Mouse (Mus musculus) neural tube, embryonic 15.5 days (tissue): ENCODE measurements around the gene Pcnx3. TPM values are rescaled to one million over a fixed set of nuclear protein-coding genes. Genes with fewer than 3 reads are reported as not detected.
A peak's percentile ranks its signal among the peaks of the same experiment; 100 is the strongest.
"Not testable (repeated sequence)": the region's sequence is repeated elsewhere in the genome, so short reads cannot be mapped to it uniquely, and the experiment has no call there.

ENCODE experiments used
- ATAC-seq: fragments of 200-750 bp; cut with Nextera tagmentation; 2 replicates; pipeline ENCODE4 v1.8.0; 2017; ENCODE audit warnings: mild to moderate bottlenecking, moderate TSS enrichment, moderate library complexity; ENCODE audit not compliant: low FRiP score
- H3K27ac ChIP-seq: fragments of 300-500 bp; sonication (generic); replicated peaks from 2 replicates; pipeline ENCODE4 v1.5.1; 2015; ENCODE audit warnings: mild to moderate bottlenecking, inconsistent platforms
- H3K27me3 ChIP-seq: fragments of 300-500 bp; sonication (generic); replicated peaks from 2 replicates; pipeline ENCODE4 v1.6.1; 2015; ENCODE audit warnings: inconsistent platforms
- H3K36me3 ChIP-seq: fragments of 300-500 bp; sonication (generic); 2 replicates; pipeline ENCODE4 v1.6.1; 2015; ENCODE audit warnings: inconsistent platforms
- H3K4me1 ChIP-seq: fragments of 300-500 bp; sonication (generic); 2 replicates; pipeline ENCODE4 v1.6.1; 2015; ENCODE audit warnings: inconsistent platforms
- H3K4me2 ChIP-seq: fragments of 300-500 bp; sonication (generic); 2 replicates; pipeline ENCODE4 v1.6.1; 2015; ENCODE audit warnings: inconsistent platforms, mild to moderate bottlenecking, moderate library complexity
- H3K4me3 ChIP-seq: fragments of 300-500 bp; sonication (generic); replicated peaks from 2 replicates; pipeline ENCODE4 v1.5.1; 2015; ENCODE audit warnings: mild to moderate bottlenecking, inconsistent platforms
- H3K9ac ChIP-seq: fragments of 300-500 bp; sonication (generic); replicated peaks from 2 replicates; pipeline ENCODE4 v1.6.1; 2015; ENCODE audit warnings: mild to moderate bottlenecking, inconsistent platforms
- H3K9me3 ChIP-seq: fragments of 300-500 bp; sonication (generic); replicated peaks from 2 replicates; pipeline ENCODE4 v1.6.1; 2016; ENCODE audit warnings: inconsistent platforms
- WGBS: fragments of 180-500 bp; shearing (Covaris S2); methylation state at CpG from one replicate; pipeline ENCODE4 v1.1.7; 2015; ENCODE audit warnings: mixed read lengths; 5-methylcytosine and 5-hydroxymethylcytosine counted together
- polyA plus RNA-seq: library from polyadenylated mRNA; unstranded; fragments of >200 nt; fragmentation: Nextera tagmentation; extraction: Ambion mirVana; gene quantifications from 2 replicates; pipeline ENCODE4 v1.2.1, GENCODE M21; 2015

Gene Pcnx3
- polyA plus RNA-seq, 1 experiment from 2014 or later, result 23.4 TPM

DNA sequence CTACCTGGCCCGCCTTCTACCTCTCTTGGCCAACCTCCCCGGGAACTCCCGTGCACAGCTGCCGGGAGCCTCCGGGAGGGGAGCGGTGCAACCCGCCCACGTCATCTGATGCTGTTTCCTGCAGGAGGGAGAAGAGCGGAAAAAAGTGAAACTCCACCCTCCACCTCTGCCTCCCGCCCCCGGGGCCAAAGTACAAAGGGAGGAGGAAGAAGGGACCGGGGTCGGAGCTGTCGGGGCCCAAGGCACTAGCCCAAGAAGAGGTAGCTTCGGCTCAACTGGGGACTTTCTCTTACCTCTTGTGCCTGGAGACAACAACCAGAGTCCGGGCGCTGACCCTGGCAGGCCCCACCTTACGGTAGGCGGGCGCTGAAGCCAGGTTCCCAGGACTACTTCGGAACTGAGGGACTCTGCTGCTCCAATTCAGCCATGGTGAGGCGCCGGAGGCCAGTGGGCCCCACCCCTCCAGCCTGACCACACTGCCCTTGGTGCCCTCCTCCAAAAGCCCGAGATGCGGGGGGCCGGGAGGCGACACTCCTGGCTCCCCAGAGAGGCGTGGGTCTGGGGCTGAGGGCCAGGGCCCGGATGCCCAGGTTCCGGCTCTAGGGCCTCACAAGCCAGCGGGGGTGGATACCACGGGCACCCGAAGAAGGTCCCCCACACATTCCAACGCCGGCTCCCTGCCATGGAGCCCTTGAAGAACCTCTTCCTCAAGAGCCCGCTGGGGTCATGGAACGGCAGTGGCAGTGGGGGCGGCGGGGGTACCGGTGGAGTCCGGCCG, 1.0 kb upstream of the Pcnx3 start:
- Histone ChIP-seq H3K4me2 (peak overlapping the region; percentile 95), H3K9ac (peak overlapping the region; percentile 77), H3K9me3 (no peaks in the 10 kb centered on the region), H3K27ac (peak overlapping the region; percentile 91), H3K36me3 (peaks cover 37% of the 10 kb centered on the region), H3K4me3 (peak overlapping the region; percentile 86), H3K4me1 (peaks cover 60% of the 10 kb centered on the region), H3K27me3 (no peaks in the 10 kb centered on the region)
- WGBS, result 11% methylated on average over 42 of the region's 42 CpGs
- ATAC-seq, result peak; percentile 18; the same call in 1 of the 2 replicates

DNA sequence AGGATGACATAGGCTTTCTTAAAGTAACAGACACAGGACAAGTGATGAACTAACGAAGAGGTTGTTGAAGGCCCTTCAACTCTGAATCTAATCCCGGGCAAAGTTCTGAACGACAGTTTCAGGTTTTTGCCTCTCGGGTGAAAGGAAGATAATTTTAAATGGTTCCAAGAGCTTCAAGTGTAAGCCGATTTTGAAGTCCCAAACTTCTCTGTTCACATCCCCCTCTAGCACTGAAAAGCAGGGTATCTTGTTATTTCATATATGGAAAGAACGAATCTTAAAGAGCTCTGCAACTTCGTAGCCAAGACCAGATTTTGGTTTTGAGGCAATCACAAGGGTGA, 350 bp upstream of the Pcnx3 start:
- H3K36me3 ChIP-seq, result peaks cover 39% of the 10 kb centered on the region
- H3K4me2 ChIP-seq, result peak overlapping the region; percentile 95
- WGBS, result 1% methylated on average over 7 of the region's 7 CpGs
- H3K27ac ChIP-seq, result peak overlapping the region; percentile 91
- H3K4me3 ChIP-seq, result peak overlapping the region; percentile 86
- no peaks in the 10 kb centered on the region for H3K27me3 ChIP-seq
- H3K4me1 ChIP-seq, result peaks cover 60% of the 10 kb centered on the region
- H3K9me3 ChIP-seq, result no peaks in the 10 kb centered on the region
- no peak for ATAC-seq
- H3K9ac ChIP-seq, result peak overlapping the region; percentile 77

DNA sequence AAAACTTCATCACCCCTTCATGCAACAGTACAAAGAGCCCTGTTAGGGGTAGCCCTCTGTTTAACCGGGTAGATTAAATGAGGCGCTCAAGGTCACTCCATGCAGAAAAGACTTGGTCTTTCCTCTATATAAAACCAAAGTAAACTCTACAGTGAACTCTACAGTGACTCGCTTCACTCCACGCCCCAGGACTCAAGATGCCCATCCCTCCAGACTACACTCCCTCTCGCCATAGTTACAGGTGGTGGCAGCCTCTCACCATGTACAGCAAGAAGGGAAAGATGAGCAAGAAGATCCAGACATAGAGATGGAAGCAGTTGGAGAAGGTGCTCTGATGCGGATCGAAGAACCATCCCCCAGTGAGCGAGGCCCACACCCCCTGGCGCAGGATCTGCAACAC, 970 bp downstream of the Pcnx3 start:
- H3K9me3 ChIP-seq, result no peaks in the 10 kb centered on the region
- H3K9ac ChIP-seq, result peak overlapping the region; percentile 84
- peak overlapping the region; percentile 95 for H3K4me2 ChIP-seq
- H3K4me1 ChIP-seq, result peaks cover 49% of the 10 kb centered on the region
- H3K27me3 ChIP-seq, result no peaks in the 10 kb centered on the region
- 16% methylated on average over 9 of the region's 9 CpGs for WGBS
- H3K27ac ChIP-seq, result peak overlapping the region; percentile 91
- H3K4me3 ChIP-seq, result peak overlapping the region; percentile 86
- H3K36me3 ChIP-seq, result peaks cover 39% of the 10 kb centered on the region
- ATAC-seq, result no peak

DNA sequence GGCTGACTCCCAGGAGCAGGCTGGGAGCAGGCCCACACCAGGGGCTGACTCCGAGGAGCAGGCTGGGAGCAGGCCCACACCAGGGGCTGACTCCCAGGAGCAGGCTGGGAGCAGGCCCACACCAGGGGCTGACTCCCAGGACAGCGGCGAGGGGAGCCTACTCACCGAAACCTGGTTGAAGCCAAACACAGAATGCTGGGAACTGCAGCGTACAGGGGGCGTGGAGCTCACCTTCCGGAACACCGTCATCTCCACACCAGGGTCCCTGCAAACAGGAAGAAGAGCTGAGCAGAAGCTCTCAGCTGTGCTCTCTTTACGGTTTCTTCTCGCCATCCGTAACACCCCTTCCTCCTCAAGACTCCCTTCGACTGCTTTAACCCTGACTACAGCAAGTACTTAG, 1.8 kb downstream of the Pcnx3 start:
- WGBS, result 94% methylated on average over 12 of the region's 12 CpGs
- not testable (repeated sequence) for ATAC-seq

DNA sequence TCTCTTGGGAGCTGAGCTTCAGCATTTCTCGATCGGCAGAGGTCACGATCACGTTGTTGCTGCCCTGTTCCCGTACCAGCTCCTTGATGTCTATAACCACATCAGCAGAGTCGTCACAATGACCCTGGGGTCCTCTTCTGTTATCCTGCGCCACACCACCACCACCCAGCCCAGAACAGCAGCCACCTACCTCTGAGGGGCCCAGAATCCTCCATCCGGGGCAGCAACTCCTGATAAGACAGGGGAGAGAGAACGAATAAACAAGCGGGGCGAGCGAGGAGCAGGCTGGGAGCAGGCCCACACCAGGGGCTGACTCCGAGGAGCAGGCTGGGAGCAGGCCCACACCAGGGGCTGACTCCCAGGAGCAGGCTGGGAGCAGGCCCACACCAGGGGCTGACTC, 2.3 kb downstream of the Pcnx3 start:
- no peak for ATAC-seq
- Histone ChIP-seq H3K4me2 (no peak overlapping the region), H3K9ac (no peak overlapping the region), H3K36me3 (peaks cover 51% of the 10 kb centered on the region), H3K27ac (no peak overlapping the region), H3K4me3 (no peak overlapping the region), H3K4me1 (peaks cover 36% of the 10 kb centered on the region), H3K9me3 (no peaks in the 10 kb centered on the region), H3K27me3 (no peaks in the 10 kb centered on the region)
- WGBS, result 93% methylated on average over 13 of the region's 13 CpGs

More for the DNA sequence above, 1.8 kb downstream of the Pcnx3 start:
- peak overlapping the region; percentile 95 for H3K4me2 ChIP-seq
- H3K9me3 ChIP-seq, H3K27me3 ChIP-seq, H3K27ac ChIP-seq, H3K9ac ChIP-seq: not testable (repeated sequence)
- peaks cover 46% of the 10 kb centered on the region for H3K36me3 ChIP-seq
- H3K4me1 ChIP-seq, result peaks cover 41% of the 10 kb centered on the region
- H3K4me3 ChIP-seq, result peak overlapping the region; percentile 86; the same call in 1 of the 2 replicates

DNA sequence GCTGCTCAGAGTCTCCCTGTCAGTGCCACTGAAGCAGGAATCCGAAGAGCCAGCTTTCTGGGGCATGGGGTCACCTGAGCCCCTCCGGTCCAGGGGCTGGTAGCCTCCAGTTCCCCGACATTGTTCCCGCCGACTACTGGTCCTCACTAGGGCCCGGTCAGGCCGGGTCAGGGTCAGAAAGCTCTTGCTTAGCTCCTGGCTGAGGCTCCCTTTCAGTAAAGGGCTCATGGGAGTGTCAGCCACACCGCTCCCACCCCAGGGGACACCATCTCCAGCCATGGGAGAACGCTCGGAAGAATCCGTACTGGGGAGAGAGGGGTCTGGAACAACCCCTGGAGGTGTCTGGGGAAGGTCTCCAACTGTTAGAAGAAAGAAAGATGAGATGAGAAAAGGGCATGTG, 2.8 kb downstream of the Pcnx3 start:
- Histone ChIP-seq H3K4me2 (no peak overlapping the region), H3K4me1 (peaks cover 30% of the 10 kb centered on the region), H3K36me3 (peaks cover 57% of the 10 kb centered on the region), H3K27me3 (no peaks in the 10 kb centered on the region), H3K27ac (no peak overlapping the region), H3K4me3 (no peak overlapping the region), H3K9me3 (no peaks in the 10 kb centered on the region), H3K9ac (no peak overlapping the region)
- no peak for ATAC-seq
- WGBS, result 95% methylated on average over 11 of the region's 11 CpGs

DNA sequence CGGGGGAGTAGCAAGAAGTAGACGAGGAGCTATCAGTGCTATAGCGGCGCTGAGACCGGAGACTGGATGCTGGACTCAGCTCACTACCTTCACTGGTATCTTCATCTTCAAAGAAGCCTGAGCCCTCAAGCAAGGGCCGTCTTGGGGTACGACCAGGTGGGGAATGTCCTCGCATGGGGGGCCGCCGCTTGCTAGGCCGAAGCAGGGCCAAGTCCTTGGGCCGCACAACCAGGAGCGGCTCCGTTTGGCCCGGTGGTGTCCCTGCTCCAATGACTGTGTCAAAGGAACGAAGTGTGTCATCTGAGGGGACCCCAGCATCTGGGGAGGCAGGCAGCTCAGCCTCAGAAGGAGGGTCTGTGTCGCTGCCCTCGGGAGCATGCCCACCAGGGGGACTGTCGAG, 3.3 kb downstream of the Pcnx3 start:
- Histone ChIP-seq H3K36me3 (peaks cover 62% of the 10 kb centered on the region), H3K27me3 (no peaks in the 10 kb centered on the region), H3K9ac (no peak overlapping the region), H3K4me3 (no peak overlapping the region), H3K27ac (no peak overlapping the region), H3K9me3 (no peaks in the 10 kb centered on the region), H3K4me2 (no peak overlapping the region), H3K4me1 (peaks cover 26% of the 10 kb centered on the region)
- no peak for ATAC-seq
- 95% methylated on average over 19 of the region's 19 CpGs for WGBS

DNA sequence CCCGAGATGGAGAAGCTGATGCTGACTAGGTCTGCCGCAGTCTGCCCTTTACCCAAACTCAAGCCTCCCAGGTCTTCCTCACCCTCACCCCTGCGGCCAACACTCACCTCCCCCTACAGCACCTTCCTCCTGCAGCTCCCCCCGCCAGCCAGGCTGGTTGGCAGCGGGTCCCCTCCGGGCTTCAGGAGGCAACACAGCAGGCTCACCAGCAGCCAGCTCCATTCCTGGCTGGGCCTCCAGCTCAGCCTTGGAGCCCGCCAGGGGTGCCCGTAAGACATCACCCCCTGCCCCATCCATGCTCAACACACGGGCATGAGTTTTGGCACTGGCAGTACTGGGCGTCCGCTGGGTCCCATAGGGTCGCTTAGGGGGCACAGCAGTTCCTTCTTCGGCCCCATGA, 3.7 kb downstream of the Pcnx3 start:
- H3K27me3 ChIP-seq, result no peaks in the 10 kb centered on the region
- H3K9me3 ChIP-seq, result no peaks in the 10 kb centered on the region
- 95% methylated on average over 13 of the region's 13 CpGs for WGBS
- peaks cover 66% of the 10 kb centered on the region for H3K36me3 ChIP-seq
- H3K9ac ChIP-seq, result no peak overlapping the region
- H3K4me3 ChIP-seq, result no peak overlapping the region
- H3K4me2 ChIP-seq, result no peak overlapping the region
- ATAC-seq, result no peak
- H3K4me1 ChIP-seq, result peaks cover 21% of the 10 kb centered on the region
- no peak overlapping the region for H3K27ac ChIP-seq

DNA sequence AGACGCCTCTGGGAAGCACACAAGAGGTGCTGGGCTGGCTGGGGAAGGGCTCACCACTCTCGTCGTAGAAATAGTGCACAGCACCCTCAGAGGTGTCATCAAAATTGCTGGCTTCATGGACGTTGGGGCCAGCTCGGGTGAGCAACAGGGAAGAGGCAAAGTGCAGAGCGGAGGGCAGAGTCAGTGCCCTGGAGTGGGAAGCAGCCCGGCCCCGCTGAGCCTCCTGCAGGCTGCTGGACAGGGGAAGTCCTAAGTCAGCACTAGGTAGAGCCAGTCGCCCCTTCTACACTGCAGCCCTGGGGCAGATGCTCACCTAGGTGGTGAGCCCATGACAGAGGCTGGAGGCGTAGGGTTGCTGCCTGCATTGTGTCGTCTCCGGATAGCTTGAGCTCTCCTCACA, 4.5 kb downstream of the Pcnx3 start:
- Histone ChIP-seq H3K27me3 (no peaks in the 10 kb centered on the region), H3K27ac (no peak overlapping the region), H3K4me3 (no peak overlapping the region), H3K9ac (no peak overlapping the region), H3K36me3 (peaks cover 73% of the 10 kb centered on the region), H3K4me2 (no peak overlapping the region), H3K4me1 (peaks cover 14% of the 10 kb centered on the region), H3K9me3 (no peaks in the 10 kb centered on the region)
- no peak for ATAC-seq
- WGBS, result 95% methylated on average over 12 of the region's 12 CpGs

DNA sequence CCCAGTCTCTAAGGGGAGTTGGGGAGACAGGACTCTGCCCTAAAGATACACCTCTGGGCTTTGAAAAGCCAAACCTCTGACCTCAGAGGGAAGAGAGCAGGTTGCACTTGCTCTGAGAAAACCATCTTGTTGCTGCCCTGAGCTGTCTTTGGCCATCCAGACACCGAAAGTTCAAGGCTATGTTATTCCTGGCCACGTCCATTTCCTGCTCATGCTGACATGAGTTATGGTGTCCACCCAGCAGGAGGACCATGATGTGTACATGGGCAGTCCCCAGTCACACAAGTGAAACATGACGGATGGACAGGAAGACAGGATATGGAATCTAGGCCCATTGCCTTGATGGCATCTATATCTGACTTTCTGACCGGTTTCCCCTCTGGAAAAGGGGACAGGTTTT, 8.3 kb downstream of the Pcnx3 start:
- H3K4me2 ChIP-seq, result no peak overlapping the region
- no peak for ATAC-seq

DNA sequence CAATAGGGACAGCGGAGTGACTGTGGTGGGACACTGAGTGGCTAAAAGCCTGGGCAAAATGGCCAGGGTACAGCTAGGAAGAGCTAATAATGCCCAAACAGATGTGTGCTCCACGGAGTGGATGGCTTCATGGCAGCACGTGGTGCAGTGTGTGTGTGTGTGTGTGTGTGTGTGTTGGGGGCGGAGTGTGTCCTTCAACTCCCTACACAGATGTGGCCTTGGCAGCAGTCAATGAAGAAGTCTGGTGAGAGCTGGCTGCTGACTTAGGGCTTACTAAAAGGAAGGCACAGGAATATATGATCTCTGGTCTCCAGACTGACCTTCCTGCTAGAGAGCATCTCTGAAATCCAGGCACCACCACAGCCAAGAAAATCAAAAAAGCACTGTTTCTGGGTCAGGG, 20.3 kb downstream of the Pcnx3 start:
- Histone ChIP-seq H3K27me3 (no peaks in the 10 kb centered on the region), H3K9me3 (no peaks in the 10 kb centered on the region), H3K4me1 (peaks cover 7% of the 10 kb centered on the region), H3K9ac (no peak overlapping the region), H3K4me3 (no peak overlapping the region), H3K27ac (no peak overlapping the region), H3K36me3 (peaks cover 86% of the 10 kb centered on the region), H3K4me2 (no peak overlapping the region)
- no peak for ATAC-seq
- 94% methylated on average over 4 of the region's 4 CpGs for WGBS

More for the DNA sequence above, 8.3 kb downstream of the Pcnx3 start:
- H3K27ac ChIP-seq, result no peak overlapping the region
- 87% methylated on average over 4 of the region's 4 CpGs for WGBS
- no peaks in the 10 kb centered on the region for H3K27me3 ChIP-seq
- H3K9me3 ChIP-seq, result no peaks in the 10 kb centered on the region
- no peak overlapping the region for H3K4me3 ChIP-seq
- no peaks in the 10 kb centered on the region for H3K4me1 ChIP-seq
- no peak overlapping the region for H3K9ac ChIP-seq
- peaks cover 93% of the 10 kb centered on the region for H3K36me3 ChIP-seq

DNA sequence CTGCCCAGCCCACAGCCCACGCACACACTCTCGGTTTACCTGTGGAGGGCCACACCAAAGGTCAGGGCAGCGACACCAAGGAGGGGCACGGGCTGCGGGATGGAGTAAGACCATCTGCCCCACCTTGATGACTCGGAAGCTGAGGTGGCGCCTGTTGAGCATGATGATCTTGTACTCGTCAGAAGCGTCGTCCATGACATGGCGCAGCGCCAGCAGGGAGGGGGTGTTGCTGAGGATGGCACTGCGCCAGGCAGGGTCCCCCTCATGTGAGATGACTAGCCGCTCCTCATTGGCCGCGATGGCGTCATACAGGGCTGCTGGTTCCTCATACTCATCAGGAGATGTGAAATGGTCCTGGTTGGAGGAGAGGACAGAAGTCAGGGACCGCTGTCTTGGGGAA, 22.3 kb downstream of the Pcnx3 start:
- Histone ChIP-seq H3K4me3 (no peak overlapping the region), H3K9me3 (no peaks in the 10 kb centered on the region), H3K27ac (no peak overlapping the region), H3K4me1 (peaks cover 19% of the 10 kb centered on the region), H3K36me3 (peaks cover 66% of the 10 kb centered on the region), H3K27me3 (no peaks in the 10 kb centered on the region), H3K4me2 (no peak overlapping the region), H3K9ac (no peak overlapping the region)
- WGBS, result 88% methylated on average over 18 of the region's 18 CpGs
- no peak for ATAC-seq
